Mouse (Mus musculus) embryonic fibroblast, embryonic 13.5 days (primary cell): Measurements from ENCODE around the gene Anapc5.

ENCODE experiments used
- CTCF ChIP-seq: IDR thresholded peaks from 2 replicates; pipeline ENCODE4 v1.5.1; 2011; ENCODE audit warnings: mild to moderate bottlenecking, control low read depth, low read length, moderate library complexity, borderline replicate concordance; ENCODE audit not compliant: insufficient read depth
- POLR2A ChIP-seq: IDR thresholded peaks from 2 replicates; pipeline ENCODE4 v1.6.1; 2011; ENCODE audit warnings: low read depth, mild to moderate bottlenecking, control low read depth, low read length, moderate library complexity

DNA sequence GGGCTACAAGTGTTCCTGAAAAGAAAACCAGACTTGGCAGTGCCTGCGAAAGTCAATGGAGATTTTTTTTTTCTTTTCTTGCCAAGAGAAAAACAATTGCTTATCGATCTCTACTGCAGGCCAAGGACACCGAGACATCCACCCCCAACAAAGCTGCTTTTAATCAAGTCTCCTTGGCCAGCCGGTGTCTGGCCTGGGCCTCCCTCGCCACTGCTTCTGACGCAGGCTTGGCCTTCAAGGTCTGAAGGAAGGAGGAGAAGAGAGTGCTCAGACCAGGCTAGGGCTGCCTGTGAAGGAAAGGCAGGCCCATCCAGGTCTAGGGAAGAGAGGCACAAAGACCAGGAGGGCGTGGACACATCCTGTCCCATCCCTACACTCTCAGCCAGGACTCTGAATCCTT, 50.8 kb downstream of the Anapc5 start:
- TF ChIP-seq CTCF = no peak
- TF ChIP-seq POLR2A = no peak
